Mouse (Mus musculus): ENCODE measurements around the gene Mst1r. TPM values are rescaled to one million over a fixed set of nuclear protein-coding genes. Genes with fewer than 3 reads are reported as not detected.

The Mst1r gene
- total RNA-seq, 2 experiments from 2014 or later: 1.6 to 1.7 TPM

DNA sequence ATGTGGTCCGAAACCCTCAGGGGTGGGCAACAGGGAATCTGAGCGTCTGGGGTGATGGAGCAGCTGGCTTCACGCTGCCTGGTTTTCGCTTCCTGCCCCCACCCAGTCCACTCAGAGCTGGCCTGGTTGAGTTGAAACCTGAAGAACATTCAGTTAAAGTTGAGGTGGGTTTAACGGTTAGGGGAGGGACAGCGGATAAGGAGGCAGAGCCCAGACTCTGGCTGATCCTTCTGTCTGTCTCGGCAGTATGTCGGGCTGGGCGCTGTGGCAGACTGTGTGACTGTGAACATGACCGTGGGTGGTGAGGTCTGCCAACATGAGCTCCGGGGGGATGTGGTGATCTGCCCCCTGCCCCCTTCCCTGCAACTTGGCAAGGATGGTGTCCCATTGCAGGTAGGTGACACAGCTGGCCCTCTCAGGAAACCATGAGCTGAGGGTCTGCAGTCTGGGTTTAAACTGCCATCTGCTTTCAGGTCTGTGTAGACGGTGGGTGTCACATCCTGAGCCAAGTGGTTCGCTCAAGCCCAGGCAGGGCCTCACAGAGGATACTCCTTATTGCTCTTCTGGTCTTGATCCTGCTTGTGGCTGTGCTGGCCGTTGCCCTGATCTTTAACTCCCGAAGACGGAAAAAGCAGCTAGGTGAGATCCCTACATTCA, 8.2 kb downstream of the Mst1r start:
- no peak for DNase-seq

DNA sequence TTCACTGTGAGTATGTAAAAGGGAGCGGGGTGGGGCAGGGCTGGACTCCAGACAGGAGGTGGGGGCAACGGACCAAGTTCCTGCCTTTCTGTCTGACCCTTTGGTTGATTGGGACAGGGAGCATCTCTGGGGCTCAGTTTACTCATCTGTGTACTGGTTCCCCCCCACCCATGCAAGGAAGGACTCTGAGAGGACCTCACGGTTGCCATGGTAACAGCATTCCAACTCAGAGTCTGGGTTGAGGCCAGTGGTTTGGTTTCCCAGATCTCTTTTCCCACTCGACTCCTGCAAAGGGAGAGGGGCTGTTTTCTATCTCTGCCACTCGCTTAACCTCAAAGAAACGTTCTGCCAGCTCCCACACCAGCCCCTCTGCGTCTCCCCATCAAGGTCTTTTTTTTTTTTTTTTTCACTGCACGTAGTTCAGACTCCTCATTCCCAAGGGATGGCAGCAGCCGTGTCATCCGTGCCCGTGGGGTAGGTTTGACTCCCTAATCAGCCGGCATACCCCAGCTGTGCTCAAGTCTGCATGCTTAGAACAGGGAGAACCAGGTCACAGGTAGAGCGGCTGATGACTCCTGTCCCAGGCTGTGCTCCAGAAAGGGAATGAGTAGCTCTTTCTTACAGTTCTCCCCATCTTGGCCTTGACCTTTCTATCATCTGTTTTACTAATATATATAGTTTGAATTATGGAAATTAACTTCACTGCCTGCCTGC, 11.4 kb downstream of the Mst1r start:
- no peak for DNase-seq

DNA sequence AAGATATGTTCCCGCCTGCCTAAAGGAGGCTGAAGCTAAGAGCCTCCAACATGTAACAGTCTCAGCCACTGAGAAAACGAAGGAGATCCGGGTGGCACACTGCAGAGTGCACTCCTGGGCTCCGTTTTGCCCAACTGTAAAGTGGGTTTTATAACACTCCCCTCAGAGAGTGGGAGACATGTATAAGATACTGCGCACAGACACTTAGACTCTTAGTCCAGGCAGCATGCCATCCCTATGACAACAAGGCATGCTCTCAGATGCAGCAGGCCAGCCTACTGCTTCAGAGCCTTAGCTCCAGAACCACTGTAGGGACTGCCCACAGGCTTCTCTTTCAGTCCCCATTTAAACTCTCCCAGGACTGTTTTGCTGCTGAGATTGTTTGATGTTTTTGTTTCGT, 12.2 kb downstream of the Mst1r start:
- DNase-seq: no peak

GRCm38 (mm10) chr9:107919441-107919840, 12.8 kb downstream of the Mst1r start:
- DNase-seq: no peak

- DNase-seq: no peak
Measured at GRCm38 (mm10) chr9:107923021-107923420, 16.3 kb downstream of the Mst1r start.

DNA sequence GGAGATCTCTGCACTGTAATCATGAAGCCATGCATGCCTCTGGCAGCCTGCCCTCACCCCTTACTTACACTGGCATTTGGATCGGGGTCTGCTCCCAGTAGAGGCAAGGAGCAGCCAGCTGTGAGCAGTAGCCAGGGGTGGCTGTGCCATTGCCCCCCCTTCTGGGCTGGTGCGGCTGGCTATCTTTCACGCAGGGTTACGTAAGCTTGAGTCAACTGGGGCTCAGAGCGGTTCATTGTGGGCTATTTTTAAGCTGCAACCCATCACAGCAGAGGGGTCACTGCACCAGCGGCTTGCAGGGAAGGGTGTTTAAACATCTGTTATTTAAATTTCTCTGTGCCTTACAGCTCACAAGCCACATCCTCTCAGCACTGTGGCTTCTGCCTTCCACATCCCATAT, 17.3 kb downstream of the Mst1r start:
- no peak for DNase-seq

GRCm38 (mm10) chr9:107925251-107925650, 18.6 kb downstream of the Mst1r start:
- DNase-seq: no peak

GRCm38 (mm10) chr9:107926920-107927420, 20.3 kb downstream of the Mst1r start:
- DNase-seq: no peak

- DNase-seq: peak; percentile 50 to 55
Measured at GRCm38 (mm10) chr9:107927749-107928148, 21.1 kb downstream of the Mst1r start.

GRCm38 (mm10) chr9:107928169-107928568, 21.5 kb downstream of the Mst1r start, which contains the start of gene Actl11:
Gene Actl11 (plus strand): TSS chr9:107928469.
- DNase-seq: no peak

- DNase-seq: no peak
Measured at GRCm38 (mm10) chr9:107932221-107932620, 25.5 kb downstream of the Mst1r start.

- no peak for DNase-seq
Measured at GRCm38 (mm10) chr9:107934146-107934545, 27.5 kb downstream of the Mst1r start.

DNA sequence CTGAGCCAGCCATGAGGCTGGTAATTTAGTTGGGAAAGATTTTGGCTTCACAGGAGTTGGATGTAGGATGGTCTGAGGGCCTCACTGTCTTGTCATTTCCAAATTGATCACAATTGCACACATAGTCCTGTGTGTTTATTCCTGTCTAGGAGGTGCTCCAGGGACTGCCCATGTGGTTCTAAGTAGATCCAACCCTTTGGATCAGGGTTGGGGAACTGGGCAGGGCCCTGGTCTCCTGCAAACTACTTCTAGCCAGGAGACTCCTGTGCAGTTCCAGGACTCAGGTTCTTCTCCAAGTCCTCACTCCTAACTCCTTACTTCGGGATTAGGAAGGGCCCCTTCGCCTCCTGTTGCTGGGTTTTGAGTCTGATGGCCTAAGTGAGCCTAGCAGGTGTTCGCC, 28.7 kb downstream of the Mst1r start, which contains the start of gene Camkv:
Gene Camkv, plus strand, starts transcription at position 301 of the 400 bp plus-strand sequence.
- DNase-seq: no peak

DNA sequence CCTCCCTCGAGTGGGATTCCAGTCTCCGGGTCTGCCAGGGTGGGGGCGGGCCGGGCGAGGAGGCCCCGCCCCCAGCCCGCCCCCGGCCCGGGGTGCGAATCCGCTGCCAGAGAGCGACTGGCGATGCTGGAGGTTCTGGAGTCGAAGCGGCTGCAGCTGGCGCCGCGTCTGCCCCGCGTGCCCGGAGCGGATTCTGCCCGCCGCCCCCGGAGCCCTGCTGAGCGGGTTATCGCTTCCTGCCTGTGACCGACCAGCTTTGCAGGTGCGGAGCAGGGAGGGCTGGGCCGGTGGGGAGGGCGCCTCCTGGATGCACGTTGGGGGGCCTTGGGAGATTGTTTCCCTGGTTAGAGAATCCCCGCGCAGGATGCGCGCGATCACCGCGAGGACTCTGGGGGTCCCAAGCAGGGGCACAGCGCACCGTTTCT, 29.1 kb downstream of the Mst1r start:
- DNase-seq: peak; percentile 64 to 68

DNA sequence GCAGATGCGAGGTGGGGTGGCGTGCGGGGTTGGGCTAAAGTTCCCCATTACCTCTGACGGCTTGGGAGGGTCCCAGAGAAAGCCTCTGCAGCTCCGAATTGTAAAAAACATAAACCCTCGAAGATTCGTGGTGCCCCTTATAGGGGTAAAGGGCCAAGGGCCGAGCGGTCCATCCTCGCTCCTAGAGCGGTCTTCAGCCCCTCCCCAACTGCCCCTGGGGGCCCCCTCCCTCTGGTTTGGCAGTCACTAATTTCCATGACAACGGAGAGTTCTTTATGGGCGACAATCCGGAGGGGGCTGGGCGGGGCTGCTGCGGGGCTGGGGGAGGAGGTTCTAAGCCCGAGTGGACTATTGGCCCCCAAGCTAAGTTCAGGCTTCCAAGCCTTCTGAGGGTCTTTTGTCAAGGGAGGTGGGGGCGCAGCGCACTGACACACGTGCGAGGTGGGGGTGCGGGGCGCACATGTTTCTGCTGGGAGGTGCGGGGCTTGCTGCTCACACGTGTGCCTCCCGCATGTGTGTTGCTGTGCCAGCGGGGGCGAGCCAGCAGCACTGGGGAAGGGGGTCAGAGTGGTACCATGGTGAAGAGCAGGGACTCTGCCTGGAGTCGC, 29.6 kb downstream of the Mst1r start:
- peak; percentile 64 to 65 for DNase-seq

- DNase-seq: no peak
Measured at GRCm38 (mm10) chr9:107936831-107937230, 30.2 kb downstream of the Mst1r start.

DNA sequence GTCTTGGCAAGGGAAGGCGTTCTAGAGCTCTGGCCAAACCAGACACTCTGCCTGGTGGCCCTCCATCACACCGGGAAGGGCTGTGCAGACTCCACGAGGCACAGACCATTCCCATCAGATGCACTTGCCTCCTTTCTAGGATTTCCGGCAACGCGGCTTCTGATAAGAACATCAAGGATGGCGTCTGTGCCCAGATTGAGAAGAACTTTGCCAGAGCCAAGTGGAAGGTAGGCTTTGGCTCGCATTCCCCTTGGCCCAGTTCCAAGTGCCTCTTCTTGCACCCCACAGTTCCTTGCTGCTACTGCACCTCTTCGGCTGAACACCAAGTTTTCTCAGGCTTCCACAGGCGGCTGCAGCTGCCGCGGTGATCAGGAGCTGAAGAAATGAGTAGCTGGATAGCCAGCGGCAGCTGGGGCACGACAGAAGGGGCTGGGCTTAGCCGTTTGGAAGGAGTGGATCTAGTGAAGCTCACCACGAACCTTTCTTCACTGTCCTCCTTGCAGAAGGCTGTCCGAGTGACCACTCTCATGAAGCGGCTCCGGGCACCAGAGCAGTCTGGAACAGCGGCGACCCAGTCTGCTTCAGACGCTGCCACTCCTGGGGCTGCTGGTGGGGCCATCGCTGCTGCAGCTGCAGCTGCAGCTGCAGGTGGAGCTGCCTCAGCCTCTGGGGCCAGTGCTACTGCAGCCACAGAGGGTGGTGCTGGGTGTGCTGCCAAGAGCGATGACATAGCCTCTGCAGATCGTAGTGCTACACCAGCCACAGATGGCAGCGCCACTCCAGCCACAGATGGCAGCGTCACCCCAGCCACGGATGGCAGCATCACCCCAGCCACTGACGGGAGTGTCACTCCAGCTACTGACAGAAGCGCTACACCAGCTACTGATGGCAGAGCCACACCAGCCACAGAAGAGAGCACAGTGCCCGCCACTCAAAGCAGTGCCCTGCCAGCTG, 40.8 kb downstream of the Mst1r start:
- DNase-seq: no peak

GRCm38 (mm10) chr9:107949184-107949921, 42.7 kb downstream of the Mst1r start:
- no peak for DNase-seq

- no peak for DNase-seq
Measured at GRCm38 (mm10) chr9:107949922-107950235, 43.2 kb downstream of the Mst1r start, which contains the start of gene Traip. Gene Traip (plus strand): TSS chr9:107950136.

GRCm38 (mm10) chr9:107950460-107951355, 44.0 kb downstream of the Mst1r start:
- DNase-seq: peak; percentile 85 to 86
